Mouse (Mus musculus) neutrophil, adult 5-6 weeks (primary cell): ENCODE results near the gene Sh3rf1. TPM values are rescaled to one million over a fixed set of nuclear protein-coding genes. Genes with fewer than 3 reads are reported as not detected.

Source experiments
- ATAC-seq: fragments of 151-379, 151-347 bp; 2 replicates; pipeline ENCODE4 v1.8.0; 2017; ENCODE audit warnings: mild to moderate bottlenecking, moderate TSS enrichment; ENCODE audit not compliant: insufficient number of reproducible peaks, poor library complexity, low FRiP score, severe bottlenecking; ENCODE audit errors: extremely low read depth
- total RNA-seq: library from RNA; stranded (forward); fragments of 200-1000 nt; gene quantifications from 2 replicates; pipeline ENCODE4 v1.2.3, GENCODE M21; 2017

Sh3rf1 gene
- total RNA-seq, 1 experiment from 2014 or later = 1.5 TPM

- ATAC-seq = no peak
Measured at GRCm38 (mm10) chr8:61249511-61249910, 25.8 kb downstream of the Sh3rf1 start.

DNA sequence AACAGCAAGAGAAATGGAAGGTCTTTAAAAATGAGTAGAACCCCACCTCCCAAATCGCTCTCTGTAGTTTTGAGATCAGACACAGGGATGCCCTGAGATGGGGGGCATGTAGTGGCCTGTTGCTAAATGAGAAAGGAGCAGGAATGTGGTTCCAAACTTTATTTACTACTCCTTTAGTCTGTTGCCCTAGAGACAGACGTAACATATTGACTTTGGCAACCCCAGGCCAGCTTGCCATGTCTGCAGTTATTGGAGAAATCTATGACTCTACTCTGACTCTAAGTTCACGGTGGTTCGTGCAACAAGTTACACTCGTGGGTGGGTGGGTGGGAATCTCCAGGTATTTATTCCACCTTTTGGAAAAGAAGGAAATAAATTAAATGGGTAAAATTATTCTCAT is 30.5 kb downstream of the Sh3rf1 start:
- no peak for ATAC-seq

DNA sequence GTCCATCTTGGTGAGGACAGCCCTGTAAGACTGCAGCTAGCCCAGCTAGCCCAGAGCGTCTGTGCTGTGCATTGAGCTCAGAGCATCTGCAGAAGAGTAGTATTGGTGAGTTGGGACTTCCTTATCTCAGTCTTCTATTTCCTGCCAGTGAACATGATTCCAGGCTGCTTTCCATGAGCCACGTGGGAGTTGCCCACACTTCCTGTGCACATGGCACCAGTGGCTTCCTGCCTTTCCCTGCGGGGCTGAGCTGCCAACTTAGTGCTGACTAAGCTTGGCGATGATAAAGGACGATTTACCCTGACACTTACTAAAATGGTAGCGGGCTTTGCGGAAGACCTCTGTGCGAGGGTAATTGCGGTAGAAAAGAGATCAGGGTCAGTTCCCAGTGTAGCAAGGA is 35.2 kb downstream of the Sh3rf1 start:
- no peak for ATAC-seq

DNA sequence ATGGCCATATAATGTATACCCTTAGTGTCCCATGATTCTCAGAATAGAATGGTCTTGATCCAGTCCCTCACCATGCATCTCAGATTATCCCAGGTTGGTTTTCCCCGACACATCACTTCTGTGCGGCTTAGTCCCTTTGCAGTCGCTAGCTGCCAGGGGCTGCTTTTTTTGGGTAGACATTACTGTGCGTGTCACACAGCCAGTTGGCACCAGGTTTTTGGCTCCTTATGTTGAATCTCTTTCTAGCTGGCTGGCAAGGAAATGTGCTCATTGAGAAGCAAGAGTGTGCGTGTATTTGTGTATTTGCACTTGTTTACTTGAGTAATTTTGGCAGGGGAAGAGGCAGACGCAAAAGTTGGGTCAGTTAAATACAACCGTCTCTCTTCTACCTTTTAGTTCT is 35.9 kb downstream of the Sh3rf1 start:
- no peak for ATAC-seq

- ATAC-seq = no peak
Measured at GRCm38 (mm10) chr8:61260530-61260929, 36.9 kb downstream of the Sh3rf1 start.

DNA sequence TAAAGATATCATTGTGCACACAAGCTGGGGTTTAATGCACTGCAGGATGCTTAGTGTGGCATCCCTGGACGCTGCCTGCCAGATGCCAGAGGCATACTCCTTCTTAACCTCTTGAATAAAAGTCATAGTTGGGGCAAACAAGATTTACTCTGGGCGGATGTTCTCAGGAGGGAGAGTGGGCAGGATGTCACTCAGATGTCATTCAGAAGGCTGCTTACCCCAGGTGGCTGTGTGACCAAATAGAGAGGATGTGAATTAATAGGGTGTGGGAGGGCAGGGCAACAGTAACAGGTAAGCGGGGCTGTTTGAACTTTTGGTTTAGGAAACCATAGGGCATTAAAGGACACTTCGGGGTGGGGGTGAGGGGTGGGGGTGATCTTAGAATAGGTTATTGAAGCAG is 37.7 kb downstream of the Sh3rf1 start:
- ATAC-seq = no peak

GRCm38 (mm10) chr8:61263691-61264090 is 40.0 kb downstream of the Sh3rf1 start:
- ATAC-seq = no peak

DNA sequence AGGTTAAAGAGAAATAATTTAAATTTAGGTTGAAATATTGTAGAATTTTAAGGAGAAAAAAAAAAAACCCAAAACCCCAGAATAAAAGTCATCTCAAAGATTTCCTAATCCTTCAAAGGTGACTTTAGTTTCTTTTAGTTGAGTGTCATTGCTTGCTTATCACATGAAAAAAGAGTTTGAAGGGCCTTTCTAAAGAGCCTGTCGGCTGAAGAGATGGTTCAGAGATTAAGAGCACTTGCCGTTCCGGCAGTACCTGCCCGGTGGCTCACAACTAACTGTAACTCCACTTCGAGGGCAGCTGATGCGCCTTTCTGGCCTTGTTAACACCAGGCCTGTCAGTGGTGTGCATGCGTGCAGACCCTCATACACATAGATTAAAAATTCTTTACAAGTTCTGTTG is 41.2 kb downstream of the Sh3rf1 start:
- ATAC-seq = no peak

DNA sequence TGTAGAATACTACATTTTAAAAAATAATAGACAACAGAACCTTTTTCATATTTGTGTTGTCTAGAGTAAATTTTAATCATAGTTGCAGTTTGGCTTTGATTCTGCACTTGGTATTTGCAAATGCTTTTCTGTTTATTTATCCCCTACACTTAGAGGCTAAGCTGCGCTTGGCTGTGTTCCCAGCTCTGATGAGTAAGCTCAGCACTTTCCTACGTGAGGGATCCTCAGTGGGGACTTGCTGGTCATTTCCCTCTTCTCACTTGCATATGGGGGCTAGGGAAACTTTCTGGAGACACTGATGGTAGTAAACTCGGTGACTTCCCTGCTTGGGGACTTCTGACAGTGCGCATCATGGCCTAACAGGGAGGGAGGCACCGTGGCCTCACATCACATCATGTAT is 41.7 kb downstream of the Sh3rf1 start:
- ATAC-seq = no peak

GRCm38 (mm10) chr8:61267061-61267460 is 43.4 kb downstream of the Sh3rf1 start:
- no peak for ATAC-seq

DNA sequence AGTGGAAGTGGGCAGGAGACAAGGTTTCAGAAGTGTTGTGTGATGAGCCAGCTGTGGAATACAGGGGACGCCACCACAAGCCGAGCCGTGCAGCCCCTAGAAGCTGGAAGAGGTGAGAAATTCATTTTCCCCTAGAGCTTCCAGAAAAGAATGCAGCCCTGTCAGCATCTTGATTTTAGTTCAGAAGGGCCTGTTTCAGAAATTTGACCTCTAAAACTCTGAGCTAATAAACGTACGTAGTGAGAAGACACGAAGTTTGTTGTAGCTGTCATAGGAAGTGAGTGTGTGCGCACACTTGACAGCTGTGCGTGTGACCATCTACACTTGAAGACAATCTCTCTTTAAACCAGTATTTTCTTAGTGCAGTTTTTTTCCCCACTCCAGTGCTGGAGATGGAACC is 44.0 kb downstream of the Sh3rf1 start:
- ATAC-seq = no peak

- ATAC-seq = no peak
Measured at GRCm38 (mm10) chr8:61268233-61268916, 44.7 kb downstream of the Sh3rf1 start.

DNA sequence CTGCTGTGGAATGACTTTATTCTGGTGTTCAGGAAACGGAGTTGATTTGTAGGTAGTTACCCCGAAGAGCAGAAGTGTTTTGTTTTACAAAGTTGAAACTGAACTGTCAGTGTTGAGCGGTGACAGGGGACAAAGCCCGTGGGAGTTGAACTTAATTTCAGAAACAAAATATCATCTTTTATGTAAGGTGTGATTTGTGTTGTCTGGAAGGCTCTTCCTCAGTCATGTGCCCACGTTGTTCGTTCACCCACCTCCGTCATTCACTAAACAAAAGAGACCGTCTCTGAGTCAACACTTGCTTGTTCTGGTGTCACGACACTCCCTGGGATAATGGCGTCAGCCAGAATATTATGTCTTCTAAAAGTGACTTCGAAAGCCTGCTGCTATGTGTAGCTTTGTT is 46.3 kb downstream of the Sh3rf1 start:
- ATAC-seq = no peak

GRCm38 (mm10) chr8:61270541-61270940 is 46.9 kb downstream of the Sh3rf1 start:
- no peak for ATAC-seq

- ATAC-seq = no peak
Measured at GRCm38 (mm10) chr8:61270961-61271360, 47.3 kb downstream of the Sh3rf1 start.

GRCm38 (mm10) chr8:61272838-61273237 is 49.2 kb downstream of the Sh3rf1 start:
- no peak for ATAC-seq

GRCm38 (mm10) chr8:61273307-61274221 is 49.9 kb downstream of the Sh3rf1 start:
- ATAC-seq = no peak

DNA sequence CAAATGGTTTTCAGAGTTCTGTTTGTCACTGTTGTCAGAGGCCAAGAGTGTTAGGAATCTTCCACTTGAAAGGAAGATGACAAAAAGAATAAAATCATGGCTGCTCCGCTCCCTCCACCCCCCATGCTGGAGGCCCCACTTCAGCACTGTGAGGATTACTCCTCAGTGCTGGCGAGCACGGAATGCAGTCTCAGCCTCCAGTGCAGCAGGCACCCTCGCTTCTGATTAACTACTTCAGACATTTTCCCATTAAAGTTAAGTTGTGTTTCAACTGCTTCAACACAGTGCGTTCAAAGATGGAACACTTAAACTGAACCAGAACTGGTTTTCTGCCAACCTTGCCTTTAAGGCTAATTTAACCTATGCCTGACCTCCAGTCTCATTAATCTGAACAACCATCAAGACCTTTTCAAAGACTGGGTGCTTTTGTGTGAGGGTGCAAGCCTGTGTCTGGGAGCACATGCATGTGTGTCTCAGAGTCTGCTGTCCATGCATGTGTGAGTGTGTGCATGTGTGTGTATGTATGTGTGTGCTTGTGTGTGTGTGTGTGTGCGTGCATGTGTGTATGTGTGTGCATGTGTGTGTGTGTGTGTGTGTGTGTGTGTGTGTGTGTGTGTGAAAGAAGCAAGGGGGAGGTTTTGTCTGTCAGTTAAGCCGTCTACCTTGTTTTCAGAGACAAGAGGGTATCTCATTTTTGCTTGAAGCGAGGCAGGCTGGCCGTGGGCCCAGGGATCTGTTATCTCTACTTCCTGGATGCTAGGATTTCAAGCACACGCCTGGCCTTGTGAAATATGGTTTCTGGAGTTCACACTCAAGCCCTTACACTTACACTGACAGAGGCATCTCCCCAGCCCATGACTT is 51.2 kb downstream of the Sh3rf1 start:
- ATAC-seq = no peak
